Mouse (Mus musculus): Measurements from ENCODE around the gene Lpin1. TPM values are rescaled to one million over a fixed set of nuclear protein-coding genes. Genes with fewer than 3 reads are reported as not detected.
A peak's percentile ranks its signal among the peaks of the same experiment; 100 is the strongest.

Gene Lpin1
- polyA plus RNA-seq, 1 experiment from 2014 or later = 3.1 TPM

DNA sequence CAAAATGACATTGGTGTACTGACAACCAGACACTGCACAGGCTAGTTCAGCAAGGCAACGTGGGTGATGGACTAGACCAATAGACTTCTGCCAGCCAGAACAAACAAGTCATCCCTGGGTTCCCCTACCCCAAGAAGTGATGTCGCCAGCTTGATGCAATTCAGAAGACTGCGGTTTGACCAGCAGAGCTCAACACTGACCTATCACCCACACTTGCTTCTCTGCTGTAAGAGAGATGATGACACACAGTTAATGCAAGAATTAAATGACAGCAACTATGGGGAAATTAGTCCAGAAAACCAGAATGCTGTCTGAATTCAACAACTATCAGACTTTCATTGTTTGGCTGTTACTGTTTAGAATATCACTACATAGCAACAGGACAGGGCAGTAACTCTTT lies 9.5 kb upstream of the Lpin1 start:
- Histone ChIP-seq H3K4me1 (replicated peaks; ENCODE audit: control insufficient read depth, insufficient read depth, low read length) (0 out of 2 replicates have a peak, but pooled peaks cover 5% of the 10 kb centered on the region), H3K27ac (ENCODE audit: low read depth, low read length) (no peak overlapping the region), H3K4me3 (ENCODE audit: low read depth, low read length) (no peak overlapping the region), H3K9ac (ENCODE audit: low read depth, low read length) (no peak overlapping the region), H3K27me3 (replicated peaks; ENCODE audit: control insufficient read depth, insufficient read depth, low read length) (no peaks in the 10 kb centered on the region), H3K36me3 (ENCODE audit: control insufficient read depth, insufficient read depth) (no peaks in the 10 kb centered on the region), H3K9me3 (ENCODE audit: control insufficient read depth) (no peaks in the 10 kb centered on the region), H3K4me2 (replicated peaks; ENCODE audit: low read depth) (no peak overlapping the region)
- 83% methylated on average over 3 of the region's 3 CpGs for WGBS
- no peak for ATAC-seq
- no peak for TF ChIP-seq CTCF (IDR thresholded peaks at IDR 0.05; ENCODE audit: low read depth)

DNA sequence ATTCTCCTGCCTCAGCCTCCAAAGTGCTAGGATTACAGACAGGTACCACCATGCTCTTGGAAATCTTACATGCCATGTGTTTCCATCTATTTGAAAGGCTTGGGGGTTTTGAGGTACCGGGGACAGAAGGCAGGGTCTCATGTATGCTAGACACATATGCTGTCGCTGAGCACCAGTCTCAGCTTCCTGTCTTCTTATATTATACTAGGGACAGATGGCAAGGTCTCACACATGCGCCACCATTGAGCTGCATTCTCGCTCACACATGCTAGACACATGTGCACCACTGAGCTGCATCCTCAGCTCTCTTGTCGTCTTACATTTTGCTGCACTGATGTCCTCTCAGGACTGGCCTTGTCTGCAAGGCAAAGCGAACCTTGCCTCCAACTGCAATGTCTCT lies 8.7 kb upstream of the Lpin1 start:
- no peak for TF ChIP-seq CTCF (IDR thresholded peaks at IDR 0.05; ENCODE audit: low read depth)
- Histone ChIP-seq H3K4me3 (ENCODE audit: low read depth, low read length) (no peak overlapping the region), H3K4me1 (replicated peaks; ENCODE audit: control insufficient read depth, insufficient read depth, low read length) (0 out of 2 replicates have a peak, but pooled peaks cover 5% of the 10 kb centered on the region), H3K36me3 (ENCODE audit: control insufficient read depth, insufficient read depth) (no peaks in the 10 kb centered on the region), H3K27ac (ENCODE audit: low read depth, low read length) (no peak overlapping the region), H3K4me2 (replicated peaks; ENCODE audit: low read depth) (no peak overlapping the region), H3K9me3 (ENCODE audit: control insufficient read depth) (no peaks in the 10 kb centered on the region), H3K9ac (ENCODE audit: low read depth, low read length) (no peak overlapping the region), H3K27me3 (replicated peaks; ENCODE audit: control insufficient read depth, insufficient read depth, low read length) (no peaks in the 10 kb centered on the region)
- WGBS = 86% methylated on average over 6 of the region's 6 CpGs
- ATAC-seq = no peak

DNA sequence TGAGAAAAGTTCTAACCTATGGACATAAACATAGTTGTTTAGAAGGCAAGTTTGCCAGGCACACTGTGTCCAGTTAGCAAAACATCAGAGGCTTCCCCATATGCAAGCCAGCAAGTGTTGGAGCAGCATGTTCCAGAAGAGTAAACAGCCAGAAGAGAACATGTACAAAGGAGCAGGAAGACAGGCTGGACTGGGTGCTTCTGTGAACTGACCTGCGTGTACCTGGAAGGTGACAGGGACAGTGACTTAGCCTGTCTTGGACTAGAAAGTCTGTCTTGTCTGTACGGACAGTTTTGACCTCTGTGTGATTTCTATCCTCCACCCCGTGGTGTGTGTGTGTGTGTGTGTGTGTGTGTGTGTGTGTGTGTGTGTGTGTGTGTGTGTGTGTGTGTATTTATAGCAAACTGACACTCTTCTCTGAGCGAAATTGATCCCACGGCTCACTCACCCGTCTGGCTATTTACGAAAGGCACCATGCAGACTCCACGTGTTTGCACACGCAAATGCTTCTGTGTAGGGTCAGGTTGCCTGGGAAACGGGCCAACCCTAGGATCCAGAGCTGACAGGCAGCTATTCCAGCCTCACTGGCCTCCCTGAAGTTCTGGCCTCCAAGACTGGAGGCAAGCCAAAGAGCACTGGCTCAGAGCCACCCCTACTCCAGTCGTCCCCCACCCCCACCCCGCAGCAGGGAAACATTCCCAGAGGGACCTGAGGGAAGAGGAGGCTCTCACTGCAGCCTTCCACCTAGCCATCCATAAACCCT lies 7.9 kb upstream of the Lpin1 start:
- TF ChIP-seq CTCF (IDR thresholded peaks at IDR 0.05; ENCODE audit: low read depth) = no peak
- ATAC-seq = peak; percentile 74
- H3K4me1 ChIP-seq (replicated peaks; ENCODE audit: control insufficient read depth, insufficient read depth, low read length) = 0 out of 2 replicates have a peak, but pooled peaks cover 5% of the 10 kb centered on the region
- H3K4me3 ChIP-seq (ENCODE audit: low read depth, low read length) = no peak overlapping the region
- no peak overlapping the region for H3K9ac ChIP-seq (ENCODE audit: low read depth, low read length)
- H3K36me3 ChIP-seq (ENCODE audit: control insufficient read depth, insufficient read depth) = no peaks in the 10 kb centered on the region
- H3K4me2 ChIP-seq (replicated peaks; ENCODE audit: low read depth) = peak overlapping the region; percentile 13; the same call in 1 of the 2 replicates
- H3K27me3 ChIP-seq (replicated peaks; ENCODE audit: control insufficient read depth, insufficient read depth, low read length) = no peaks in the 10 kb centered on the region
- H3K9me3 ChIP-seq (ENCODE audit: control insufficient read depth) = no peaks in the 10 kb centered on the region
- H3K27ac ChIP-seq (ENCODE audit: low read depth, low read length) = no peak overlapping the region
- 8% methylated on average over 12 of the region's 12 CpGs for WGBS

DNA sequence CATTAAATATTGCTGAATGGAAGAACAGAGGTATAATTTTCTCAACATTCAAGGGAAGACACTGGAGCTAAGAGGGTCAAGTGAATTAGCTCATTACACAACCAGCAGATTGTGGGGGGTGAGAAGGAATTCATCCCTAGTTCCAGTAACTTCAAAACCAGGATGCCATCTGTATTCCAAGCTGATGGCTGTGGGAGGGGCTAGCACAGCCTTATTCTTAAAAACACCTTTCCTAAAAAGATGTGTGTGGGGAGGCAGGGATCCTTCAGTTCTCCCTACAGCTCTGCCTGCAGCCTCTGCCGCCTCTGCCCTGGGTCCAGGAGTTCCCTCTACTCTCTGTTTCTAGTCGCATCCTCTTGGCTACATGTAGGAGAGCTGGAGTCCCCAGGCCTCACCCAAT lies 5.0 kb upstream of the Lpin1 start:
- Histone ChIP-seq H3K9ac (ENCODE audit: low read depth, low read length) (no peak overlapping the region), H3K4me1 (replicated peaks; ENCODE audit: control insufficient read depth, insufficient read depth, low read length) (0 out of 2 replicates have a peak, but pooled peaks cover 5% of the 10 kb centered on the region), H3K9me3 (ENCODE audit: control insufficient read depth) (no peaks in the 10 kb centered on the region), H3K4me3 (ENCODE audit: low read depth, low read length) (no peak overlapping the region), H3K27ac (ENCODE audit: low read depth, low read length) (no peak overlapping the region), H3K4me2 (replicated peaks; ENCODE audit: low read depth) (no peak overlapping the region), H3K27me3 (replicated peaks; ENCODE audit: control insufficient read depth, insufficient read depth, low read length) (no peaks in the 10 kb centered on the region), H3K36me3 (ENCODE audit: control insufficient read depth, insufficient read depth) (no peaks in the 10 kb centered on the region)
- TF ChIP-seq CTCF (IDR thresholded peaks at IDR 0.05; ENCODE audit: low read depth) = no peak
- WGBS = 79% methylated on average over 2 of the region's 2 CpGs
- ATAC-seq = no peak

DNA sequence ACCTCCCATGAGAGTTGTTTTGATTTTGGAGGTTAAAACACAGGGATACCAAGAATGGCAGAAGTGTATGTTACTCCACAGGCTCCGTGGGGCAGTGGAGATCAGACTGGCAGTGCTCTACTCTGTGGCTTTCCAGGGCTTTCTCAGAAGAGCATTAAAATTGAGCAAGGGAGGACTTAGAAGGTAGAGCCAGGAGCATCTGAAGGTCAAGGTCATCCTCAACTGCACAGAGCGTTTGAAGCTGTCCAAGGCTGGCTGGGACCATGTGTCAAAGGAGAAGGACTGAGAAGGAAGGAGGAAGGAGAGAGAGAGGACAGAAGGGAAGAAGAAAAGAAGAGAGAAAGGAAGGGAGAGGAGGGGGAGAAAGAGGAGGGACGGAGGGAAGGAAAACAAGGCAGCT lies 3.8 kb upstream of the Lpin1 start:
- Histone ChIP-seq H3K9me3 (ENCODE audit: control insufficient read depth) (no peaks in the 10 kb centered on the region), H3K4me2 (replicated peaks; ENCODE audit: low read depth) (no peak overlapping the region), H3K27me3 (replicated peaks; ENCODE audit: control insufficient read depth, insufficient read depth, low read length) (no peaks in the 10 kb centered on the region), H3K36me3 (ENCODE audit: control insufficient read depth, insufficient read depth) (no peaks in the 10 kb centered on the region), H3K4me1 (replicated peaks; ENCODE audit: control insufficient read depth, insufficient read depth, low read length) (0 out of 2 replicates have a peak, but pooled peaks cover 5% of the 10 kb centered on the region), H3K4me3 (ENCODE audit: low read depth, low read length) (no peak overlapping the region), H3K27ac (ENCODE audit: low read depth, low read length) (no peak overlapping the region), H3K9ac (ENCODE audit: low read depth, low read length) (no peak overlapping the region)
- no peak for ATAC-seq
- no peak for TF ChIP-seq CTCF (IDR thresholded peaks at IDR 0.05; ENCODE audit: low read depth)
- WGBS = 51% methylated on average over 3 of the region's 3 CpGs

DNA sequence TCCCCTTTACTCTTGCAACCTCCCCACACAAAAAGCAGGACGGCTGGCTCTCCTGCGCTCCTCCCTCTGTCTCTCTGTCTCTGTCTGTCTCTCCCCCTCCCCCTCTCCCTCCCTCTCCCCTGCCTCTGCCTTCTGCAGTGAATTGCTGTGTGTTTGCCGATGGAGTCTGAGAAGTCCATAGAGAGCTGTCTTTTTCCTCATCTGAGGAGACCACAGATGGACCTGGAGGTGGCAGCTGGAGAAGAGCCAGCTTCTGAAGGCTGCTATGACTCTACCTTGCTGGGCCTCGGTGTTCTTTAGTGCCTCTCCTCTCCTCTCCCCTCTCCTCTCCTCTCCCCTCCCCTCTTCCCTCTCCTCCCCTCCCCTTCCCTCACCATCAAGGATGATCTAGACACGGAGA lies 5.1 kb downstream of the Lpin1 start:
- ATAC-seq = no peak
- H3K36me3 ChIP-seq (ENCODE audit: control insufficient read depth, insufficient read depth) = no peaks in the 10 kb centered on the region
- H3K9me3 ChIP-seq (ENCODE audit: control insufficient read depth) = no peaks in the 10 kb centered on the region
- H3K4me3 ChIP-seq (ENCODE audit: low read depth, low read length) = no peak overlapping the region
- no peaks in the 10 kb centered on the region; the same call in 1 of the 2 replicates for H3K4me1 ChIP-seq (replicated peaks; ENCODE audit: control insufficient read depth, insufficient read depth, low read length)
- WGBS = 66% methylated on average over 5 of the region's 5 CpGs
- H3K27me3 ChIP-seq (replicated peaks; ENCODE audit: control insufficient read depth, insufficient read depth, low read length) = no peaks in the 10 kb centered on the region
- no peak overlapping the region for H3K9ac ChIP-seq (ENCODE audit: low read depth, low read length)
- no peak overlapping the region for H3K27ac ChIP-seq (ENCODE audit: low read depth, low read length)
- H3K4me2 ChIP-seq (replicated peaks; ENCODE audit: low read depth) = no peak overlapping the region
- TF ChIP-seq CTCF (IDR thresholded peaks at IDR 0.05; ENCODE audit: low read depth) = no peak
